Mouse (Mus musculus): ENCODE measurements around the gene Sept5. TPM values are rescaled to one million over a fixed set of nuclear protein-coding genes. Genes with fewer than 3 reads are reported as not detected.

Gene Sept5
- polyA plus RNA-seq (2017; shearing (Covaris generic)) = not detected

GRCm38 (mm10) chr16:18629390-18630231, at the start of gene Sept5:
Sept5 (minus strand) TSS chr16:18629954.

DNA sequence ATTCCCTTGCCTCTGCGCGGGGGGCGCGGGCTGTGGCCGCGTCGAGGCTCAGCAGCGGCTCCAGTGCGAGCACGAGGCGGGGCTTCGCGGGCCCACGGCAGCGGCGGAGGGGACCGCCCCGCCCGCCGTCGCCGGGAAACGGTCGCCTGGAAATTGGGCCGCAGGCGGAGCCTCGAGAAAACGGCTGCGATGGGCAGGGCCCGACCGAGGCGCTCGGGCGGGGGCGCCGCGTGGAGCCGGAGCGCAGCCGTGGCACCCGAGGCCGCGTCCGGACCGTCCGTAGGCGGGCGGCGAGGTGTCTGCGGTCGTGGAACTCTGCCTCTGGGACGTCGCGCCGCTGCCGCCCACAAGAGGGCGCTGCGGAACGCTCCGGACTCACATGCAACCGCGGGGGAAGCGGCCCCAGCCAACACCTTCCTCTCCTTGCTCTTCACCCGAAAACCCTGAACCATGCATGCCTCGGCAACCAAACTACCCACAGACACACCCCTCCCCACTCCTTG, 3.3 kb downstream of the Sept5 start, which contains the start of gene Gm49601:
Gm49601 (minus strand) TSS at position 52 of the 503 bp plus-strand sequence.

GRCm38 (mm10) chr16:18622019-18622418, 7.7 kb downstream of the Sept5 start, which contains the start of gene Gp1bb:
Gp1bb (minus strand) TSS chr16:18622403.

GRCm38 (mm10) chr16:18589804-18590790, 39.7 kb downstream of the Sept5 start, which contains the start of gene Tbx1:
Tbx1 (minus strand) TSS chr16:18590671.

Other genes starting within 250 kb of the Sept5 start
- 17.1 TPM for gene Txnrd2, start 203.6 kb downstream of the Sept5 start, polyA plus RNA-seq (2017; shearing (Covaris generic))
- gene Comt, start 203.1 kb downstream of the Sept5 start, polyA plus RNA-seq (2017; shearing (Covaris generic)) = 12.1 TPM
- gene Gnb1l, start 131.2 kb downstream of the Sept5 start, polyA plus RNA-seq (2017; shearing (Covaris generic)) = 11.9 TPM
- gene Rtl10, start 131.1 kb downstream of the Sept5 start, polyA plus RNA-seq (2017; shearing (Covaris generic)) = 1.1 TPM
- not detected for gene Tbx1, start 39.3 kb downstream of the Sept5 start, polyA plus RNA-seq (2017; shearing (Covaris generic))
- gene Gp1bb, start 7.6 kb downstream of the Sept5 start, polyA plus RNA-seq (2017; shearing (Covaris generic)) = not detected
- gene Gm49601, start 3.5 kb downstream of the Sept5 start, polyA plus RNA-seq (2017; shearing (Covaris generic)) = not detected
- gene Cldn5, start 146.9 kb upstream of the Sept5 start, polyA plus RNA-seq (2017; shearing (Covaris generic)) = not detected
- 143 TPM for gene Ufd1, start 181.8 kb upstream of the Sept5 start, polyA plus RNA-seq (2017; shearing (Covaris generic))
- gene Cdc45, start 182.0 kb upstream of the Sept5 start, polyA plus RNA-seq (2017; shearing (Covaris generic)) = 3.4 TPM
- gene 2510002D24Rik, start 206.6 kb upstream of the Sept5 start, polyA plus RNA-seq (2017; shearing (Covaris generic)) = 100.0 TPM
- not detected for gene Gm28539, start 206.6 kb upstream of the Sept5 start, polyA plus RNA-seq (2017; shearing (Covaris generic))
- gene Mrpl40, start 246.9 kb upstream of the Sept5 start, polyA plus RNA-seq (2017; shearing (Covaris generic)) = 41.2 TPM
- 19.7 TPM for gene Hira, start 247.1 kb upstream of the Sept5 start, polyA plus RNA-seq (2017; shearing (Covaris generic))

Data from naive thymus-derived CD4-positive, alpha-beta T cell, adult 5 months (primary cell).